Mouse (Mus musculus) urinary bladder, postnatal 25 days (tissue): ENCODE results near the gene Creb3l2.
"Not testable (repeated sequence)": the region's sequence is repeated elsewhere in the genome, so short reads cannot be mapped to it uniquely, and the experiment has no call there.

Experiments
- DNase-seq: peaks from one replicate; pipeline ENCODE4 v3.0.0; 2022; ENCODE audit warnings: low spot score

Gene Creb3l2

GRCm38 (mm10) chr6:37442041-37442667, at the start of gene Creb3l2:
Gene Creb3l2 (minus strand): TSS chr6:37442146.
- peak; percentile 87 for DNase-seq

GRCm38 (mm10) chr6:37486502-37486901, 44.6 kb upstream of the Creb3l2 start:
- peak; percentile 30 for DNase-seq

GRCm38 (mm10) chr6:37484588-37485070, 42.7 kb upstream of the Creb3l2 start:
- no peak for DNase-seq

DNA sequence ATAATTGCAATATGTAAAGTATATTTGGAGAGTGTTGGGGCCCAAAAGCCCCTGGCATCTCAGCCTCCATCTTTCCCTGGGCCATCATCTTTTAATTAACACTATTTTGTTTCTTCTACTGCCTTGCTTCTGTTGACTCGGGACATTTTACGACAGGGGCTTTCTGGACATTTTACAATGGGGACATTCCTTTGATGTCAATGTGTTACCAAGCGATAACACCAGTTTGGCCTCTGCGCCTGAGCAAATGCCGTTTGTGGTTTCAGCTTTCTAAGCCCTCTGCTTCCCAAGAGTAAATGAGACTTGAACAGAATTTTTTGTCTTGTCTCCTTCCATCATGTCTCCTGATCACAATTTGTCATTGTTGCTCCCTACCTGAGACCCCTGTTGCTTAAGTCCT, 41.3 kb upstream of the Creb3l2 start:
- no peak for DNase-seq

- no peak for DNase-seq
Measured at GRCm38 (mm10) chr6:37481147-37481546, 39.2 kb upstream of the Creb3l2 start.

GRCm38 (mm10) chr6:37480008-37480407, 38.1 kb upstream of the Creb3l2 start:
- no peak for DNase-seq

- DNase-seq: no peak
Measured at GRCm38 (mm10) chr6:37478481-37478880, 36.5 kb upstream of the Creb3l2 start.

- DNase-seq: no peak
Measured at GRCm38 (mm10) chr6:37473674-37474342, 31.9 kb upstream of the Creb3l2 start.

DNA sequence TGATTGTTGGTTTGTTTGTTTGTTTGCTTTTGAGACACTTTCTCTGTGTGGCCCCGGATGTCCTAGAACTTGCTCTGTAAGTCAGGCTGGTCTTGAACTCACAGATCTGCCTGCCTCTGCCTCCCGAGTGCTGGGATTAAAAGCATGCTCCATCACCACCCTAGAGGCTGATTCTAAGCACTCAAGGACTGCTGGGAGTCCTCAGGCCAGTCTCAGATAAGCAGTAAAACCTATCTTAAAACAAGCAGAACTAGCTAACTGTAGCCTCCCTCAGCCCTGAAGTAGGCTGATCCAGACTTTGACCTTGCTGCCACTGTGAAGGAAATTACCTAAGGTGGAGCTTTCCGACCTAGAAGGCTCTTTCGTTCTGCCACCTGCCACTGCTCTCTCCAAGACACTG, 28.3 kb upstream of the Creb3l2 start:
- no peak for DNase-seq

GRCm38 (mm10) chr6:37465847-37466246, 23.9 kb upstream of the Creb3l2 start:
- no peak for DNase-seq

DNA sequence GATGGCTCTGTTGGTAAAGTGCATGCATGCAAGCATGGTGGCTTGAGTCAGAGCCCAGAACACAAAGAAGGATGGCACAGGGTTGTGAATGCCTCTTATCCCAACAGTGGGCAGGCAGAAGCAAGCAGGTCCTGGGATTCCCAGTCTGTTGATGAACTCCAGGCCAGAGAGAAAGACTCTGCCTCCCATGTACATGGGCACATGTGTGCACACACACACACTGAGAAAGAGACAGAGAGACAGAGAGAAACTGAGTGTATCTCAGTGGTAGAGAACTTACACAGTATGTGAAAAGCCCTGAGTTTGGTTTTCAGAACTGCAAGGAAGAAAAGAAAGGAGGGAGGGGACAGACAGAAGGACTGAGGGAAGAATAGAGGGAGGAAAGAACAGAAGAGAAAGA, 23.4 kb upstream of the Creb3l2 start:
- DNase-seq: no peak

DNA sequence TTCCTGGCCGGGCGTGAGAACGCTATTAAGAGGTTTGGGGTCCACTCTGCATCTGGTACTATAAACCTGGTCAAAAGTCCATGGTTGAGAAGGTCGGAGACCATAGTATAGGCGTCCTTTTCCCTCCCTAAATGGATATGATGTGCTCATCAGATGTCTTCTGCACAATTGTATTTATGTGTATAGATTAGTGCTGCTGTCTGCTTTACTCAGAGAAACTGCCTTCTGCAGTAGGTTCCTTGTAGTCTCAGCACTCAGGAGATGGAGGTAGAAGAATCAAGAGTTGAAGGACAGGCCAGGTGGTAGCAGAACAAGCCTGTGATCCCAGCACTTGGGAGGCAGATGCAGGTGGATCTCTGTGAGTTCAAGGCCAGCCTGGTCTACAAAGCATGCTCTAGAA, 22.6 kb upstream of the Creb3l2 start:
- DNase-seq: no peak

- DNase-seq: not testable (repeated sequence)
Measured at GRCm38 (mm10) chr6:37463517-37464482, 21.9 kb upstream of the Creb3l2 start.

GRCm38 (mm10) chr6:37460681-37461080, 18.7 kb upstream of the Creb3l2 start:
- DNase-seq: no peak

DNA sequence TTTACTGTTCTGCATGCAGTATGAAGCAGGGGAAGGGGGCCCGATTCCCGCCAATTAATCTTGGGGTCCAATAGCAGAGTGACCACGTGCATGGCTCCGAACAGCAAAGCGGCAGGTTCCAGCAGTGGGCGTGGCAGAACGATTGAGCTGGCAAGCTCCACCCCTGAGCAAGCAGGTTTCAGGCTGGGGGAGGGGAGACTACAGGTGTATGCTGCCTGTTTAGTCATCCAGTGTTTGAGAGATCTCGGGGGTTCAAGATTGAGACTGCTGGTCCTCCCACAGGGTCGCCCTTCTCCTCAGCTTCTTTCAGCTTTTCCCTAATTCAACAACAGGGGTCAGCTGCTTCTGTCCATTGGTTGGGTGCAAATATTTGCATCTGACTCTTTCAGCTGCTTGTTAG, 17.7 kb upstream of the Creb3l2 start:
- not testable (repeated sequence) for DNase-seq

- no peak for DNase-seq
Measured at GRCm38 (mm10) chr6:37457990-37458655, 16.2 kb upstream of the Creb3l2 start.

- no peak for DNase-seq
Measured at GRCm38 (mm10) chr6:37455540-37455939, 13.6 kb upstream of the Creb3l2 start.

DNA sequence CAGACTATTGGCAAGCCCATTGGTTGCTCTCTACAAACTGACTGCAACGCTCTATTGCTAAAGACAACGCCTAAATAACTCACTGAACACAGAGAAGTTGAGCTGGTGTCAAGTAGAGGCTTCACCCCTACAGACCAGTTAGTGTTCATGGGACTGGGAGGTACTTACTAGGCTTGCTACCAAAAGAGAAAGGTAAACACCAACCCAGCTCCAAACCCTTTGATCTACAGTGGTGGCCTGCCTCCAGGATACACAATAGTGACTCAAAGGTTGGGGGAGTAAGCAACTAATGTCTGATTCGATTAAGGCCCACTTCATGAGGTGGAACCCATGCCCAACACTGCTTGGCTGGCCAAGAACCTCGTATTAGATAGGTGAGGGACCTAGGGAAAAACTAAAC, 11.1 kb upstream of the Creb3l2 start:
- DNase-seq: no peak

- no peak for DNase-seq
Measured at GRCm38 (mm10) chr6:37451664-37452063, 9.7 kb upstream of the Creb3l2 start.

- DNase-seq: peak; percentile 70
Measured at GRCm38 (mm10) chr6:37447704-37448466, 5.9 kb upstream of the Creb3l2 start.

- DNase-seq: no peak
Measured at GRCm38 (mm10) chr6:37442781-37443180, 835 bp upstream of the Creb3l2 start.
